Mouse (Mus musculus) stomach, embryonic 15.5 days (tissue): ENCODE data around the gene C8g. TPM values are rescaled to one million over a fixed set of nuclear protein-coding genes. Genes with fewer than 3 reads are reported as not detected.

Experiments used
- ATAC-seq: fragments of 200-750 bp; cut with Nextera tagmentation; 2 replicates; pipeline ENCODE4 v1.8.0; 2017; ENCODE audit warnings: low read depth, moderate number of reproducible peaks, moderate TSS enrichment; ENCODE audit not compliant: insufficient read depth, low FRiP score
- H3K27ac ChIP-seq: fragments of 300-500 bp; sonication (generic); 2 replicates; pipeline ENCODE4 v1.5.1; 2015; ENCODE audit warnings: mild to moderate bottlenecking, inconsistent platforms
- H3K27me3 ChIP-seq: fragments of 300-500 bp; sonication (generic); replicated peaks from 2 replicates; pipeline ENCODE4 v1.6.1; 2015; ENCODE audit warnings: inconsistent platforms
- H3K36me3 ChIP-seq: fragments of 300-500 bp; sonication (generic); 2 replicates; pipeline ENCODE4 v1.6.1; 2015; ENCODE audit warnings: inconsistent platforms
- H3K4me1 ChIP-seq: fragments of 300-500 bp; sonication (generic); 2 replicates; pipeline ENCODE4 v1.6.1; 2015; ENCODE audit warnings: inconsistent platforms
- H3K4me2 ChIP-seq: fragments of 300-500 bp; sonication (generic); 2 replicates; pipeline ENCODE4 v1.6.1; 2015; ENCODE audit warnings: mild to moderate bottlenecking, inconsistent platforms
- H3K4me3 ChIP-seq: fragments of 300-500 bp; sonication (generic); replicated peaks from 2 replicates; pipeline ENCODE4 v1.5.1; 2015; ENCODE audit warnings: inconsistent platforms
- H3K9ac ChIP-seq: fragments of 300-500 bp; sonication (generic); 2 replicates; pipeline ENCODE4 v1.6.1; 2015; ENCODE audit warnings: inconsistent platforms
- H3K9me3 ChIP-seq: fragments of 300-500 bp; sonication (generic); 2 replicates; pipeline ENCODE4 v1.6.1; 2016; ENCODE audit warnings: inconsistent platforms
- WGBS: fragments of 180-500 bp; shearing (Covaris S2); methylation state at CpG from one replicate; pipeline ENCODE4 v1.1.7; 2015; 5-methylcytosine and 5-hydroxymethylcytosine counted together
- polyA plus RNA-seq: library from polyadenylated mRNA; unstranded; fragments of >200 nt; fragmentation: Nextera tagmentation; extraction: Ambion mirVana; gene quantifications from 2 replicates; pipeline ENCODE4 v1.2.1, GENCODE M21; 2015

Gene C8g
- polyA plus RNA-seq, 1 experiment from 2014 or later, result 8.3 TPM

DNA sequence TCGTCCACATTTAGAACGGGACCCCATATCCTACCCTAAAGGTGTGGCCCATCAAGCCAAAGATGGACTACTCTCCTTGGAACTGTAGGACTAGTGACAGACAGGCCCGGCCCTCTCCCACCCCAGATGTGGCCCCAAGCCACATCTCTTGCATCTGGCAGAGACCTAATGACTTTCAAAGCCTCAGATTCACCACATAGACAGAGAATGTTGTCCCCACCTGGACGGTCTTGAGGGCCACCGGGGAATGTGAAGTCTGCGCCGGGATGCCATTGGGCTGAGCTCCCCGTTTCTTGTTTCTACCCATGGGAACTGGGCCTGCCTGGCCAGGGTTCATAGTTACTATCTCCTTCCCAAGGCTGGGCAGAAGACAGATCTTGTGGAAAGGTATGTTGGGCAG, 24.0 kb downstream of the C8g start:
- Histone ChIP-seq H3K36me3 (no peaks in the 10 kb centered on the region), H3K27ac (no peak overlapping the region), H3K27me3 (no peaks in the 10 kb centered on the region), H3K9me3 (no peaks in the 10 kb centered on the region), H3K9ac (no peak overlapping the region), H3K4me1 (no peaks in the 10 kb centered on the region), H3K4me2 (no peak overlapping the region), H3K4me3 (no peak overlapping the region)
- ATAC-seq, result no peak
- 88% methylated on average over 8 of the region's 8 CpGs for WGBS

DNA sequence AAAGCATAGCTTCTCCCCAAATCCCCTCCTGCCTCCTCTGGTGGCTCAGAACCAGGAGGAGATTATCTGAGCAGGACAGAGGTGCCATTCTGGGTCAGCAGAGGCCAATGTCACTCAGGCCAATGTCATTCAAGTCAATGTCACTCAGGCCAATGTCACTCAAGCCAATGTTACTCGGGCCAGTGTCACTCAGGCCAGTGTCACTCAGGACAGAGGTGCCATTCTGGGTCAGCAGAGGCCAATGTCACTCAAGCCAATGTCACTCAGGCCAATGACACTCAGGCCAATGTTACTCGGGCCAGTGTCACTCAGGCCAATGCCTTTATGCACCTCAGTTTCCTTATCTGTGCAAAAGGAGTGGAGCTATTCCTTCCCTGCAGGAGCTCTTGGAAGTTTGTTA, 29.0 kb downstream of the C8g start:
- Histone ChIP-seq H3K9ac (no peak overlapping the region), H3K9me3 (no peaks in the 10 kb centered on the region), H3K27ac (no peak overlapping the region), H3K4me3 (no peak overlapping the region), H3K27me3 (no peaks in the 10 kb centered on the region), H3K4me2 (no peak overlapping the region), H3K36me3 (no peaks in the 10 kb centered on the region), H3K4me1 (no peaks in the 10 kb centered on the region; the same call in 1 of the 2 replicates)
- ATAC-seq, result no peak
- 72% methylated on average over 2 of the region's 2 CpGs for WGBS

DNA sequence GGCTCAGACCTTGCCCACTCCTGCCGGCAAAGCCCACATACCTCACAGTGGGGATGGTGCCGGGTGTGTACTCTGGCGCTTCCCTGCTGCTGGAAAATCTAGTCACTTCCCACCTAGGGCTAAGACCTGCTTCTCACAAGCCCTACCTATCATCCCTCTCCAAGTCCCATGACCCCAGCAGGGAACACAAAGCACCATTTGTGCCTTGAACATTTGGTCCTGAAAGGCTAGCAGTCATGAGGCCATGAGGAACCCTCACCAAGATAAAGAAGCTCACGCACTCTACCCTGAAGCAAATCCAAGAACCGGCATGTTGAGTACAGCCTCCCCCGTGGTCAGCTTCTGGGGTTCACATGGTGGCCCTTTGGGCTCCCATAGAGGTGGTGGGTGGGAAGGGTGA, 31.6 kb downstream of the C8g start, which contains the start of gene Ptgds:
Gene Ptgds, minus strand, starts transcription at position 78 of the 400 bp plus-strand sequence.
- H3K36me3 ChIP-seq, result no peaks in the 10 kb centered on the region
- H3K4me3 ChIP-seq, result no peak within 1 kb of the TSS
- H3K9me3 ChIP-seq, result no peaks in the 10 kb centered on the region
- H3K9ac ChIP-seq, result no peak within 1 kb of the TSS
- no peak for ATAC-seq
- no peaks in the 10 kb centered on the region; the same call in 1 of the 2 replicates for H3K4me1 ChIP-seq
- no peak within 1 kb of the TSS for H3K4me2 ChIP-seq
- 44% methylated on average over 6 of the region's 6 CpGs for WGBS
- H3K27ac ChIP-seq, result no peak within 1 kb of the TSS
- no peaks in the 10 kb centered on the region for H3K27me3 ChIP-seq

DNA sequence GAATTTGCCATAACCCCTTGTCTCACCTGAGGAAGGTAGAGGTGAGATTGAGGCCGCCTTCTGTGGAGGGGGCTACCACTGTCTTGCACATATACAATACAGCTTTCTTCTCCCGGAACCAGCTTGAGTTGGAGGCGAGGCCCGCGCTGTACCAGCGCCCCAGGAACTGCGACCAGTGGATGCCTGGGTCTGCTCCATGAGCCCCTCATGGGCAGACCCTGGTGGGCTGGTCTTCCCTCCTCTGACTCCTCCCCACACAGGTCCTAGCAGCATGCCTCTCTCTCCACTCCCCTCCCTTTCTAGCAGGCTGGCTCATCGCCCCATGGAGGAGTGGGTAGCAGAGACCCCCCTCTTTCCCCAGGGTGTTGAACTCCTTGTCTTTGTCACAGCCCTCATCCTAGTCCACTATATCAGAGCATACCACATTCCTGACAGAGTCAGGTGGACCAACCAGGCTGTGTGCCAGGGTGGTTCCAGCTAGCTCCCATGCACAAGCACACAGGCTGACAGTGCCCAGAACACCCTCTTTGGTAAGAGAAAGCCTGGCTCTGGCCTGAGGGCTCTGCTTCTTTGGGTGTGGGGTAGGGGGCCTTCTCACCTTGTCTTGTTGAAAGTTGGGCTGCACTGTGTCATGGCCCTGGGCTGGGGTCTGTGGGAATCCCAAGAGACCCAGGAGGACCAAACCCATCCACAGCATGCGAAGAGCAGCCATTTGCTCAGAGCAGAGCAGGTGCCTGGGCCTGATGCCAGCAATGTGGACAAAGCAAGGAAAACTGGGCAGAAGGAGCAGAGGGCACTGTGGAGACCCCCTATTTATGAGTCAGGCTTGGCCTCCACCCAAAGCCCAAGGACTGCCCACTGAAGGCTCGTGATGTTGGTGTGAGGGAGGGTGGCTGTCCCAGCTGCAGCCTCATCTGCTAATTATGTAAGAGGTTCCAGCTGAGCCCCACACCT, 32.3 kb downstream of the C8g start:
- Histone ChIP-seq H3K4me1 (no peaks in the 10 kb centered on the region; the same call in 1 of the 2 replicates), H3K4me2 (no peak overlapping the region), H3K27ac (no peak overlapping the region), H3K27me3 (no peaks in the 10 kb centered on the region), H3K4me3 (no peak overlapping the region), H3K36me3 (no peaks in the 10 kb centered on the region), H3K9ac (no peak overlapping the region), H3K9me3 (no peaks in the 10 kb centered on the region)
- peak; percentile 24; the same call in 1 of the 2 replicates for ATAC-seq
- WGBS, result 67% methylated on average over 10 of the region's 10 CpGs

DNA sequence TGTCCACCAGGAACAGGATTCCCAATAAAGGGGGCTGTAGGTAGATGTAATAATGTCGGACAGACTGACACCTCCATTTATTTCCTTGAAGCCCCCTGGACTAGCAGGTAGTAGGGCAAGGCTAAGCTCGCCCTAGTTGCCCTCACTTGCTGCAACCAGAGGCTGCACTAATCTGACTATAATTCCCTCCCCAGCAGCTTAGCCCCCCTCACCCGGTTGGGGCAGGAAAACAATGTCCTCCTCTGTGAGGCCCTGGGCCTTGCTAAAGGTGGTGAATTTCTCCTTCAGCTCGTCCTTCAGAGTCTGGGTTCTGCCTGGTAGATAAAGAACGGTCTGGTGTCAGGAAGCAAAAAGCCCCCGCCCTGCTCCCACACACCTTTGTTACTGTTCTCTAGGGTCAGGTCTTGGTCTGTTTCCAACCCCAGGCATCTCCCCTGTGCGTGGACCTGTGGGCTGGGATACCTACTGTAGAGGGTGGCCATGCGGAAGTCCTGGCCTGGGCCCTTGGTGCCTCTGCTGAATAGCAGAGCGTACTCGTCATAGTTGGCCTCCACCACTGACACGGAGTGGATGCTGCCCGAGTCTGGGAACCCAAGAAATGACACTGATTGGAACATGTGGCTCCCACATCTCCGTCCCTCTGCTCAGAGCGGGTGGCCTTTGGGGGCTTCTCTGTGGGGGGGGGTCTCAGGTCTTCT, 33.8 kb downstream of the C8g start:
- Histone ChIP-seq H3K9ac (no peak overlapping the region), H3K36me3 (no peaks in the 10 kb centered on the region), H3K27ac (no peak overlapping the region), H3K4me2 (no peak overlapping the region), H3K27me3 (no peaks in the 10 kb centered on the region), H3K4me3 (no peak overlapping the region), H3K9me3 (no peaks in the 10 kb centered on the region), H3K4me1 (no peaks in the 10 kb centered on the region; the same call in 1 of the 2 replicates)
- 73% methylated on average over 14 of the region's 14 CpGs for whole genome bisulfite sequencing
- no peak for ATAC-seq

DNA sequence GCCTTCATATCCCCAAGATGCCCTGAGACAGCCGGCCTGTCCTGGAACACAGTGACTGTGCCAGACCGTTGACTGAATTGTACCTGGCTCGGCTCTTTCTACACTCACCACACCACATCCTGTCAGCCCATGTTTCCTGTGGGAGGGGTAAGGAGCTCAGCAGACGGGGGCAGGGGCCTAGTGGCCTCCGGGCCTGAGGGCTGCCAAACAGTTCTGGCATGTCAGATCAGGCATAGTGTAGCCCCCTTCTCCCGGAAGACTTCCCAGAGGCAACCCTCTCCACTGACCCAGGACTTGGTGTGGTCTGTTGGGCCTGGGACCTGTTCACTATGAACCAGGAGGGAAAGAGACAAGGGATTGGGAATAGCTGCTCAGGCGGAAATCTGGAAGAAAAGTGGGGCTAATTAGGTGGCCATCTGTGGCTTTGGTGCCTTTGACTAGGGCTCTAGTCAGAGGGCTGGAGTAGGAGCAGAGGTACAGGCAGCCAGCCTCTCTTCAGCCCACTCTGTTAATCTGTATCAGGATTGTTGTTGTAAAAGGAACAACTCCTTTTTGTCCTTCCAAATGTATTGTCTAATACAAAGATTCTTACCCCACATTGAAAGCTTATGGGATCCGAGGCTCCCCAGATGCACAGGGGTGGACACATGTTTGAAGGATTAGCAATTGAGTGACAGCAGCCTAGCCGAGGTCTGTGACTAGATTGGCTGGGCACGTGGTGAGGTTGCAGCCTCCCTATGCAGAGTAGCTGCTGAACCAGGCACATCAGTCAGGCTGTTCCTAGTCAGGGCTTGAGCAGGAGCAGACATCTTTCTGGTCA, 35.5 kb downstream of the C8g start:
- Histone ChIP-seq H3K27me3 (no peaks in the 10 kb centered on the region), H3K36me3 (no peaks in the 10 kb centered on the region), H3K9ac (no peak overlapping the region), H3K4me1 (peaks cover 5% of the 10 kb centered on the region; the same call in 1 of the 2 replicates), H3K9me3 (no peaks in the 10 kb centered on the region), H3K4me3 (no peak overlapping the region), H3K4me2 (no peak overlapping the region), H3K27ac (no peak overlapping the region)
- WGBS, result 56% methylated on average over 10 of the region's 10 CpGs
- ATAC-seq, result no peak

DNA sequence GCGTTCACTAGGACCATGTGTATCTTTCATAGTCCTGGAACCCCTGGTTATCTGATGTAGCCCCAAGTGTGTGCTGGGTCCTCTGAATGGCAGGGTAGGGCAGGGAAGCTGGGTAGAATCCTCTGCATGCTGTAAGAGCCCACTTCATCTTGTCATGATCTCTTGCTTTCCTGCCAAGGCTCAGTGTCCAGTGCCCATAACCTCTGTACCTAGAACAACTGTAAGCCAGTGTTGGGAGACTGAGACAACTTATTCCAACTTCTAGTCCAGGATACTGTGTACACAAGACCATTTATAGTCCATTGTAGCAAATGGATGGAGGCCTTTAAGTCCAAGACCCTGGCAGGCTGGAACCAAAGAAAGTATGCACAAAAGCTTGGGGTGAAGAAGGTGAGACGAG, 36.3 kb downstream of the C8g start:
- no peaks in the 10 kb centered on the region for H3K36me3 ChIP-seq
- H3K9me3 ChIP-seq, result no peaks in the 10 kb centered on the region
- WGBS, result 77% methylated on average over 2 of the region's 2 CpGs
- H3K4me3 ChIP-seq, result no peak overlapping the region
- H3K4me1 ChIP-seq, result peaks cover 6% of the 10 kb centered on the region; the same call in 1 of the 2 replicates
- H3K4me2 ChIP-seq, result no peak overlapping the region
- H3K9ac ChIP-seq, result no peak overlapping the region
- H3K27ac ChIP-seq, result no peak overlapping the region
- no peaks in the 10 kb centered on the region for H3K27me3 ChIP-seq
- no peak for ATAC-seq

DNA sequence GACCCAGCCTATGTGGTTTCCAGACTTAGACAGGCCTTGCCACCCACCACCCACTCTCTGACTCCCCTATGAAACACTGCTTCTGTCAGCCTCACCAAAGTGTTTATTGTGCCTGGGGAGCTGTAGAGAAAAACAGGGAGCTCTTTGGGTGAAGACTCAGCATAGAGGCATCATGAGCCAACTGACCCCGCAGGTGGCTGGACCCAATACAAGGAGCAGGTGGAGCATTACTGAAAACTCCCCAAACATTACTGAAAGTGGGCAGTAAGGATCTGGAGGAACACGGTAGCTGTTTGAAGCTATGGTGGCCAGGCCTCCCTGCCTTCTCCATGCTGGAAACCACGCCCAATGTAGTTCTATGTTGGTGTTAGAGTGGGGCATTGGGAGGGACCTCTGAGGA, 37.9 kb downstream of the C8g start:
- no peak overlapping the region for H3K4me3 ChIP-seq
- peaks cover 22% of the 10 kb centered on the region for H3K4me1 ChIP-seq
- no peak overlapping the region for H3K9ac ChIP-seq
- ATAC-seq, result no peak
- H3K27me3 ChIP-seq, result no peaks in the 10 kb centered on the region
- no peaks in the 10 kb centered on the region for H3K36me3 ChIP-seq
- H3K4me2 ChIP-seq, result no peak overlapping the region
- WGBS, result 76% methylated on average over 3 of the region's 3 CpGs
- H3K27ac ChIP-seq, result no peak overlapping the region
- no peaks in the 10 kb centered on the region for H3K9me3 ChIP-seq

DNA sequence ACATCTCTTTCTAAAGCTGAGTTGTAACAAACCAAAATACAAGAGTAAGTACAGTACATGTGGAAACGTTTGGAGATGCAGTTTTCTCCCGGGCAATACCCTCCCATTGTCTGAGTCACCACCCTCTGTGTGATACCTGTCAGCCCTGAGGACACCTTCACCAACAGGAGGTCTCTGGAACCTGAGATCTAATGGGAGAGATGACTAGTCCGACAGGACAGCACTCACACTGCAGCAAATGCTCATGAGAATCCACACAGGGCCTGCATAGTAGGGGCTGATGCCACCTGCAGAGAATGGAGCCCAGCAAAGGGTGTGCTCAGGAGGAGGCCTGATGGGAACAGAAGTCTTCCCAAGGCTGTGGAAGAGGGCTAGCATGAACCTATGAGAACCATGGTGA, 40.1 kb downstream of the C8g start:
- H3K27me3 ChIP-seq, result no peaks in the 10 kb centered on the region
- no peaks in the 10 kb centered on the region for H3K9me3 ChIP-seq
- H3K36me3 ChIP-seq, result no peaks in the 10 kb centered on the region
- ATAC-seq, result no peak
- peak overlapping the region; percentile 76 for H3K4me3 ChIP-seq
- no peak overlapping the region for H3K9ac ChIP-seq
- H3K4me2 ChIP-seq, result peak overlapping the region; percentile 91
- peaks cover 27% of the 10 kb centered on the region for H3K4me1 ChIP-seq
- 22% methylated on average over 3 of the region's 3 CpGs for WGBS
- peak overlapping the region; percentile 67 for H3K27ac ChIP-seq

DNA sequence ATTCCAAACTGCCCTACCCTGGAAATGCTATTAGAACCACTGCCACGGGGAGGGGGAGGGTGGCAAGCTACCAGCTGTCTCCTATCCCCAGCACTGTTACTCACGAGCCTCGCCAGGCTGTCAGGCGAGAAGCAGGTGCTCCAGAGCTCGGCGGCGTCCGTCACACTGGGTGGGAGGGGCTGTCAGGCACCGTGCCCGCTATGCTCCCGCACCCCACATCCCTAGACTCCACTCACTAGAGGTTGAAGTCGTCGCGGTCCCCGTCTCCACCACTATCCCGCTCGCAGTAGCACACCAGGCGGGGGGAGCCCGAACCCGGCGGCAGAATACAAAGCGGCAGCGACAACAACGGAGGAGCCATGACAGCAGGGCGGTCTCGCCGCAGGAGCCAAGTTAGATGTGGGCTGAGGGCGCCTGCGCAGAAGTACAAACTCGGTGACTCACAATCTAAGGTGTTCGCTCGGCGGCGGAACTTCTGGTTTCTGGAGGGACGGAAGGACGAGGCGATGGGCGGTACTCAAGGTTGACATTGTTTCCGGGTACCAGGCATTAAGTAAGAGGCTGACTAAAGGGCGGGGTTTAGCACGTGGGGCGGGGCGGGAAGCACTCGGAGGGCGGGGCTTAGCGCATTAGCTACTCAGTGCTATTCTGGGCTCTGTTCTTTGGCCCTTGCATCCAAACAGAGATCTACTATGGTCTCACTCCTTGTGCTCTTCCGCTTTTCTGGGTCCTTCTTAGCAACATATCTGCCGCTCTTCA, 40.8 kb downstream of the C8g start, which contains the start of gene Paxx:
Gene Paxx, minus strand, starts transcription at position 544 of the 759 bp plus-strand sequence.
- peak within 1 kb of the TSS; percentile 73 for H3K9ac ChIP-seq
- peaks cover 27% of the 10 kb centered on the region for H3K4me1 ChIP-seq
- no peaks in the 10 kb centered on the region for H3K36me3 ChIP-seq
- H3K9me3 ChIP-seq, result no peaks in the 10 kb centered on the region
- under 1% methylated on average over 48 of the region's 48 CpGs for WGBS
- peak within 1 kb of the TSS; percentile 76 for H3K4me3 ChIP-seq
- ATAC-seq, result peak; percentile 87
- H3K27me3 ChIP-seq, result no peaks in the 10 kb centered on the region
- H3K4me2 ChIP-seq, result peak within 1 kb of the TSS; percentile 91
- peak within 1 kb of the TSS; percentile 94 for H3K27ac ChIP-seq

DNA sequence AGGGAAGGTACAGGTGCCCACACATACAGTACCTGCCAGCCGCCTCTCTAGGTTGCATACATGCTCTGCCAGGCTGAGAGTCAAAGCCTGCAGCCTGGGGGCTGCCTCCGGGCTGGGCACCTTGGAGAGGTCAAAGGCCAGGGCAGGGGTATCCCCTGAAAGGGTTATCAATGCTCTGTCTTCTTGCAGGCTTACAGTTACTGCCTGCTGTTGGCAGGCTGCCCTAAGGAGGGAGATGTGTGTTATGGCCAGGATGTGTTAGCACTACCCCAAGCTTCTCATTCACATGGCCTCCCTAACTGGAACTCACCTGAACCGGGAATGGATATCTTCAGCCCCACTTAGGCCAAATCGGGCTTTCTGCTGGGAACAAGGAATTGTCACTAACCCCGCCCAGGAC, 41.4 kb downstream of the C8g start:
- H3K4me3 ChIP-seq, result peak overlapping the region; percentile 76
- no peak for ATAC-seq
- peak overlapping the region; percentile 94 for H3K27ac ChIP-seq
- H3K9ac ChIP-seq, result peak overlapping the region; percentile 73
- no peaks in the 10 kb centered on the region for H3K27me3 ChIP-seq
- peak overlapping the region; percentile 91 for H3K4me2 ChIP-seq
- no peaks in the 10 kb centered on the region for H3K36me3 ChIP-seq
- H3K9me3 ChIP-seq, result no peaks in the 10 kb centered on the region
- WGBS, result 30% methylated on average over 5 of the region's 5 CpGs
- peaks cover 27% of the 10 kb centered on the region for H3K4me1 ChIP-seq
